In genomic region chr2:70616076-70616475, GRCm38 (mm10) we compare ENCODE assay signal across 28 mouse cellular contexts. TPM values are rescaled to one million over a fixed set of nuclear protein-coding genes. Genes with fewer than 3 reads are reported as not detected.
"Had no signal": no experiment of that assay in that cellular context is flagged by ENCODE, and none has a peak within 500 bp of the region (broad histone marks: within the 10 kb centered on the region; RNA-seq: fewer than 3 reads in every experiment).

No protein-coding gene starts in this region.

- H3K27ac ChIP-seq: gastrocnemius, adult 2 months; hindbrain, embryonic 10.5 days; hindbrain, embryonic 12.5 days; hindbrain, embryonic 14.5 days; layer of hippocampus, adult 2 months; left cerebral cortex, adult 2 months; limb, embryonic 13.5 days; limb, embryonic 15.5 days; liver, embryonic 12.5 days; liver, embryonic 14.5 days had no signal

- DNase-seq: gastrocnemius, adult 2 months; gastrocnemius, postnatal 10 days; gastrocnemius, postnatal 25 days; heart, adult 18-20 months; heart, postnatal 10 days; heart, postnatal 4 days; kidney, adult 18-20 months; kidney, adult 8-10 months; kidney, postnatal 10 days; kidney, postnatal 25 days; kidney, postnatal 4 days; left cerebral cortex, postnatal 4 days had no signal

- ATAC-seq: hindbrain, embryonic 16.5 days; inflammation-experienced regulatory T-cells, adult 6 months; intestine, postnatal 0 days; liver, embryonic 12.5 days had no signal

- H3K4me3 ChIP-seq: gastrocnemius, adult 2 months; heart, embryonic 12.5 days; hindbrain, embryonic 10.5 days; hindbrain, embryonic 12.5 days; layer of hippocampus, adult 2 months; left cerebral cortex, adult 2 months; limb, embryonic 13.5 days; limb, embryonic 15.5 days; liver, embryonic 12.5 days had no signal

- H3K4me1 ChIP-seq: heart, embryonic 12.5 days; hindbrain, embryonic 10.5 days; hindbrain, embryonic 12.5 days; limb, embryonic 15.5 days; liver, embryonic 12.5 days had no signal

- H3K4me2 ChIP-seq: heart, embryonic 12.5 days; hindbrain, embryonic 12.5 days; hindbrain, embryonic 14.5 days; limb, embryonic 13.5 days; limb, embryonic 15.5 days; liver, embryonic 12.5 days had no signal

- H3K9me3 ChIP-seq: hindbrain, embryonic 12.5 days; limb, embryonic 15.5 days; liver, embryonic 12.5 days had no signal

- H3K27me3 ChIP-seq: heart, embryonic 12.5 days; hindbrain, embryonic 12.5 days; limb, embryonic 15.5 days; liver, embryonic 12.5 days had no signal

- H3K9ac ChIP-seq: heart, embryonic 12.5 days; hindbrain, embryonic 12.5 days; hindbrain, embryonic 14.5 days; limb, embryonic 13.5 days; limb, embryonic 15.5 days; liver, embryonic 12.5 days; liver, embryonic 14.5 days had no signal

- H3K36me3 ChIP-seq: heart, embryonic 12.5 days; hindbrain, embryonic 10.5 days; hindbrain, embryonic 12.5 days; limb, embryonic 13.5 days; limb, embryonic 15.5 days; liver, embryonic 12.5 days had no signal

RNA-seq across cellular contexts. Expression of gene Gm26558, which starts 45.8 kb away (rescaled TPM):
- total RNA-seq: gastrocnemius, adult 2 months; gastrocnemius, postnatal 10 days; gastrocnemius, postnatal 25 days; gastrocnemius, postnatal 4 days; heart, adult 18-20 months; heart, postnatal 25 days; layer of hippocampus, adult 2 months; left cerebral cortex, postnatal 25 days had no signal
- polyA plus RNA-seq: inflammation-experienced regulatory T-cells, adult 6 months had no signal
